Mouse (Mus musculus): ENCODE data around the gene Cops4. TPM values are rescaled to one million over a fixed set of nuclear protein-coding genes. Genes with fewer than 3 reads are reported as not detected.

Cops4 gene
- polyA plus RNA-seq, 1 experiment from 2014 or later: 182 TPM

DNA sequence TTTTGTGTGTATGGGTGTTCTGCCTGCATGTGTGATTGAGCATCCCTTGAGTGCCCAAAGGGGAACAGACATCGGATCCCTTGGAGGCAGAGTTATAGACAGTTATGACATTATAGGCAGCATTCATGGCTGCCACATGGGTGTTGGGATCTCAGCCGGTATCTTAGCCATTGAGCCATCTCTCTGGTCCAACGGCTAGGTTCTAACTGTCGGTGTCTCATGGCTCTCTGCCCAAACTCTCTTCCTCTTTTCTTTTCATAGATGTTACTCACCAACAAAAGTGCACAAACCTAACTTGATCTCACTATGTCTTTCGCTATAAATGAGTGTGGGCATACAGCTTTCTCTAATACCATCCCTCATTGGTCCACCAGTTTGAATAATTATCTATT, 64.3 kb downstream of the Cops4 start:
- Histone ChIP-seq H3K27ac (no peak overlapping the region), H3K4me1 (no peaks in the 10 kb centered on the region), H3K4me3 (no peak overlapping the region), H3K27me3 (no peaks in the 10 kb centered on the region), H3K9me3 (no peaks in the 10 kb centered on the region), H3K9ac (no peak overlapping the region), H3K4me2 (no peak overlapping the region), H3K36me3 (no peaks in the 10 kb centered on the region)
- ATAC-seq (ENCODE audit: insufficient number of reproducible peaks, low FRiP score, low TSS enrichment, low read depth): no peak
- 87% methylated on average over 5 of the region's 5 CpGs for WGBS

DNA sequence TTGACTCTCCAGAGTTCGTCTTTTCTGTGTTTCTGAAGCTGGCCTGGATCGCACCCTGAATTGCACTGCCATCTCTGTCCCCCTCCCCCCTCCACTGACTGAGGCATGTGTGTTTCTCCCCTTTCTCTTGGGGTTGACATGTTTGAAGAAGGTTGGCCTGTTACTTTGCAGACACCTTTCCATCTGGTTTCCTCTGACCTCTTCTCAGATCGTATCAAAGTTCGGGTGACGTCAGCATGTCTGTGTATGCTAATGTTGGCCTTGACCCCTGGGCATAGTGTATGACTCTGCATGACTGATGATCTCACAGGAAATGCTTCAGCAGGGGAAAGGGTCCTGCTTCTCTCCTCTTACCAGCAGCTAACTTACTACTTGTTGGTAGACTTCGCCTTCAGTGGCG, 65.0 kb downstream of the Cops4 start:
- Histone ChIP-seq H3K9me3 (no peaks in the 10 kb centered on the region), H3K4me2 (no peak overlapping the region), H3K36me3 (no peaks in the 10 kb centered on the region), H3K9ac (no peak overlapping the region), H3K27ac (no peak overlapping the region), H3K27me3 (no peaks in the 10 kb centered on the region), H3K4me1 (no peaks in the 10 kb centered on the region), H3K4me3 (no peak overlapping the region)
- ATAC-seq (ENCODE audit: insufficient number of reproducible peaks, low FRiP score, low TSS enrichment, low read depth): no peak
- WGBS: 88% methylated on average over 7 of the region's 7 CpGs

DNA sequence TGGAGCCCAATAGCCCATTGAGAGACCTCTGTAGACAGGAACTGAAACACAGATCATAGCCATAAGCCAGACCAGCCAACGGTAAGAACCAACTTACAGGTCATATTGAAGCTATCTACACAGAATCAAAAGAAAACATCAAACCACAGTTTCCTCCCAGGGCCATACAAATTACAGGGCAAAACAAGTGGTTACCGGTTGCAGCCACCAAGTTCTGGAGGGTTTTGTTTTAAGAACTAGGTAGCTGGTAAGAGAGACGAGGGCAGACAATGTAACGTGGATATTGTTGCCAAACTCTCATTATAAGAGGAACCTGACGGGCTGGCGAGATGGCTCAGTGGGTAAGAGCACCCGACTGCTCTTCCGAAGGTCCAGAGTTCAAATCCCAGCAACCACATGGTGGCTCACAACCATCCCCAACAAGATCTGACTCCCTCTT, 67.1 kb downstream of the Cops4 start:
- no peak overlapping the region for H3K27ac ChIP-seq
- 84% methylated on average over 8 of the region's 8 CpGs for WGBS
- H3K9ac ChIP-seq: no peak overlapping the region
- no peaks in the 10 kb centered on the region for H3K9me3 ChIP-seq
- no peaks in the 10 kb centered on the region for H3K36me3 ChIP-seq
- H3K27me3 ChIP-seq: no peaks in the 10 kb centered on the region
- no peak overlapping the region for H3K4me3 ChIP-seq
- no peaks in the 10 kb centered on the region for H3K4me1 ChIP-seq
- no peak for ATAC-seq (ENCODE audit: insufficient number of reproducible peaks, low FRiP score, low TSS enrichment, low read depth)
- H3K4me2 ChIP-seq: no peak overlapping the region

DNA sequence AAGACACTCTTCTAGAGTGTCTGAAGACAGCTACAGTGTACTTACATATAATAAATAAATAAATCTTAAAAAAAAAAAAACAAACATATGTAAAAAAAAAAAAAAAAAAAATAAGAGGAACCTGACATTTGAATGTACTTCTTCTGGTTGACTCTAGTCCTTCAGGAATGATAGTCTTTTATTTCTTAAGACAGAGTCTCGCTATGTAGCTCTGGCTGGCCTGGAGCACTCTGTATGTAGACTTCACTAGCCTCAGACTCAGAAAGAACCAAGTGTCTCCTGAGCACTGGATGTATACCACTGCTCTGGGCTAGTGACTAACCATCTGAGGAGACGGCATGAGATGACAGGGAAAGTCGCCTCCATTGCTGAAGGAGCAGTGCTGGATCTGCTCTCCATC, 67.5 kb downstream of the Cops4 start:
- Histone ChIP-seq H3K9me3 (no peaks in the 10 kb centered on the region), H3K9ac (no peak overlapping the region), H3K27me3 (no peaks in the 10 kb centered on the region), H3K4me3 (no peak overlapping the region), H3K4me2 (no peak overlapping the region), H3K36me3 (no peaks in the 10 kb centered on the region), H3K4me1 (no peaks in the 10 kb centered on the region), H3K27ac (no peak overlapping the region)
- 82% methylated on average over 3 of the region's 3 CpGs for WGBS
- no peak for ATAC-seq (ENCODE audit: insufficient number of reproducible peaks, low FRiP score, low TSS enrichment, low read depth)

DNA sequence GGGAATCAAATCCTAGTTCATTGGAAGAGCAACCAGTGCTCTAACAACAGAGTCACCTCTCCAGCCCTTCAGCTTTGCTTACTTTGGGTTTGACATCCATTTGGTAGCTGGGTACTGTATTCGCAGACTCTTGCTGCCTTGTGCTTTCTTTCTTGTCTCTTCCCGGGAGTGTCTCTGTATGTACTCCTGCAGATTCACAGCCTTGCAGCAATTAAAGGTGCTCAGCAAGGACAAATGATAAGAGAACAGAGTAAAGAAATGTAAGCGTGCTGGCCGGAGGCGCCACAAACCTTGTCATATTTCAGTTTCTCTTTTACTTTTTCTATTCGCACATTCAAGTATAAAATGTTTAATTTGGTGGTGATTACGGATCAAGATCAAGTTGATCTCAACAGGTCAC, 69.0 kb downstream of the Cops4 start:
- no peaks in the 10 kb centered on the region for H3K36me3 ChIP-seq
- no peaks in the 10 kb centered on the region for H3K27me3 ChIP-seq
- 91% methylated on average over 7 of the region's 7 CpGs for WGBS
- no peak for ATAC-seq (ENCODE audit: insufficient number of reproducible peaks, low FRiP score, low TSS enrichment, low read depth)
- H3K4me3 ChIP-seq: no peak overlapping the region
- H3K4me1 ChIP-seq: no peaks in the 10 kb centered on the region
- H3K4me2 ChIP-seq: no peak overlapping the region
- H3K9ac ChIP-seq: no peak overlapping the region
- no peaks in the 10 kb centered on the region for H3K9me3 ChIP-seq
- H3K27ac ChIP-seq: no peak overlapping the region

DNA sequence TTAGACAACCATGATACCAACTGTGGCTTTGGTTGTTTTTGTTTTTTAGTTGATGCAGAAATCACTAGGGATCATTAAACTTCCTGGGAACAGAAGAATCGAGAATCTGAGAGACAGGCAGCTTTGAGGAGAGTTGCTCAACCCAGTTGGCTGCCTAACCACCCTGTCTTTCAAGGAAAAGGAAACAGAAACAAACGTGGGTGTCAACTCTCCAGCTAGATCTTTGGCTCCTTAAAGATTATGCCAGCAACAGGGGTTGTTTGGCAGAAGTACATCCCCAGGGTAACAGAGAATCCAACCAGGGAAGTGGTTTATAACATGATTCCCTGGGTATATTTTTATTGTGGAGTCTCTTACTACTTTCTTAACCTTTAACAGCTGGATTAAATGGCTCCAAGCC, 69.5 kb downstream of the Cops4 start:
- Histone ChIP-seq H3K9ac (no peak overlapping the region), H3K4me3 (no peak overlapping the region), H3K4me2 (no peak overlapping the region), H3K27me3 (no peaks in the 10 kb centered on the region), H3K9me3 (no peaks in the 10 kb centered on the region), H3K27ac (no peak overlapping the region), H3K36me3 (no peaks in the 10 kb centered on the region), H3K4me1 (no peaks in the 10 kb centered on the region)
- WGBS: 39% methylated on average over 2 of the region's 2 CpGs
- ATAC-seq (ENCODE audit: insufficient number of reproducible peaks, low FRiP score, low TSS enrichment, low read depth): no peak

DNA sequence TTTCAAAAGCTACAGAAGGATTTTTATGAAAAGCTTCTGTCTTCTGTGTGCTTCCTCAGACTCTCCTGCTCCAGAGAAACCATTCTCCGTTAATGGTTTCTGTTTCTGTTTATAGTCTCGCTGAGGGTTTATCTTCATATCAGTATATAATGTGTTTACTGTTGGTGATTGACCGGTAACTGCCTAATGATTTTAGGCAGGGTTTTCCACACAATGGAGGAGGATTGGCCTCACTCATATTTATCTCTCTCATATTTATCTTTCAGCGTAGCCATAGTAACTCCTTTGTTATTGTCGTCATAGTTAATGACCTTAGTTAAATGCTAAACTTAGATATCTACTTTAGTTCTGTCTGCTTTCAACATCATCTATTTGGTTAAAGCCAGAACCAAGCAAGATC, 72.4 kb downstream of the Cops4 start:
- no peaks in the 10 kb centered on the region for H3K4me1 ChIP-seq
- no peak overlapping the region for H3K4me2 ChIP-seq
- 82% methylated on average over 5 of the region's 5 CpGs for WGBS
- no peak overlapping the region for H3K4me3 ChIP-seq
- no peak for ATAC-seq (ENCODE audit: insufficient number of reproducible peaks, low FRiP score, low TSS enrichment, low read depth)
- H3K9me3 ChIP-seq: 0 out of 2 replicates have a peak, but pooled peaks cover 3% of the 10 kb centered on the region
- H3K27me3 ChIP-seq: no peaks in the 10 kb centered on the region
- no peak overlapping the region for H3K9ac ChIP-seq
- H3K27ac ChIP-seq: no peak overlapping the region
- no peaks in the 10 kb centered on the region for H3K36me3 ChIP-seq

DNA sequence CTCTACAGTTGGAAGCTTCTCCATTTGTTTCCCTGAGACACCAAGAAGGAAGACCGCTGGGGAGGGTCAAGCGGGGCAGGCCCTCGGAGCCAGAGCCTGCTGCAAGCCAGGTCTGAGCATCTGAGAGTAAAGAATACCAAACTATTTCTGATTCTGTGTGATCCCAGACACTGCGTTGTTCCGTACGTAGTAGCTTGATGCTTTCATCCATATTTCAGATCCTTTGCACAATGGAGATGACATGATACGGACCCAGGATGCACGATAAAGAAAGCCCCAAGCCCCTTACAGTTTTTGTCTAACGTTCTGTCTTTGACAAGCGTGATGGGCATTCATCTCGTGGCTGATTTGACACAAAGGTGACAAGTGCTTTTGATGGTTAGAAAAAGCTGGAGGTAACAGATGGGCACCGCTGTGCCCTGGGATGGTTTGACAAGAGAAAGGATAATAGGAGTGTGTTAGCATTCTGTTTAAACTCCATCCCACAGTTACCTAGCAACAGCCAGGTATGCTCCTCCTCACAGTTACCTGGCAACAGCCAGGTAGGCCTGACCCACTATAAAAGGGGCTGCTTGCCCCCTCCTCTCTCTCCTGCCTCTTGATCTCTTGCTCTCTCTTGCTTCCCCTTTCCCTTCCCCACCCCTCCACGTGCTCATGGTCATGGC, 76.8 kb downstream of the Cops4 start:
- 90% methylated on average over 13 of the region's 13 CpGs for WGBS
- H3K36me3 ChIP-seq: no peaks in the 10 kb centered on the region
- no peaks in the 10 kb centered on the region for H3K27me3 ChIP-seq
- H3K4me1 ChIP-seq: no peaks in the 10 kb centered on the region
- H3K27ac ChIP-seq: no peak overlapping the region
- no peak overlapping the region for H3K4me3 ChIP-seq
- H3K9ac ChIP-seq: no peak overlapping the region
- H3K9me3 ChIP-seq: 0 out of 2 replicates have a peak, but pooled peaks cover 3% of the 10 kb centered on the region
- no peak for ATAC-seq (ENCODE audit: insufficient number of reproducible peaks, low FRiP score, low TSS enrichment, low read depth)
- no peak overlapping the region for H3K4me2 ChIP-seq

DNA sequence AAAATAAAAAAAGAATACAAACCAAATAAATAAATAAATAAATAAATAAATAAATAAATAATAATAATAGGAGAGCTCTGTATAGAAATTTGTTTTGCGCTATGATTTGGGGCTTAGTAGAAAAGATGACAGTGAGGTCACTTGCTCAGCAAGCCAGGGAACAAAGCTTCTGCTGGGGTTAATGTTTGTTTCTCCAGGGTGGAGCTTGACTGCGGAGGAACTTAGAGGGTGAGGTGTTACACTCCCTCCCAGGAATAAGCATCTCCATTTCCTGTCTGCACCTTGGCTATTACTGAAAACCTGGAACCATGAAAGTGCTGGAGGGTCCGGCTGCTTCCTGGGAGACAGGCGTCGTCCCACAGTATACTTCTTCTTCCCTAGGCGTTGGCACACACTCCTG, 77.9 kb downstream of the Cops4 start:
- H3K9ac ChIP-seq: no peak overlapping the region
- H3K27ac ChIP-seq: no peak overlapping the region
- H3K4me1 ChIP-seq: no peaks in the 10 kb centered on the region
- H3K27me3 ChIP-seq: no peaks in the 10 kb centered on the region
- no peak overlapping the region for H3K4me2 ChIP-seq
- 0 out of 2 replicates have a peak, but pooled peaks cover 3% of the 10 kb centered on the region for H3K9me3 ChIP-seq
- ATAC-seq (ENCODE audit: insufficient number of reproducible peaks, low FRiP score, low TSS enrichment, low read depth): no peak
- no peaks in the 10 kb centered on the region for H3K36me3 ChIP-seq
- no peak overlapping the region for H3K4me3 ChIP-seq
- WGBS: 87% methylated on average over 6 of the region's 6 CpGs

Small RNA genes lying within 50 kb of the gene (microRNA-seq; reads per million reads assigned to microRNA genes)
- not detected for gene Gm23222

Other genes starting within 250 kb of the Cops4 start
- 266 TPM in 2 replicates for gene Sec31a, start 102.1 kb upstream of the Cops4 start, polyA plus RNA-seq (2015; fragmentation: Nextera tagmentation; extraction: Ambion mirVana)
- gene Lin54, start 17.7 kb upstream of the Cops4 start, polyA plus RNA-seq (2015; fragmentation: Nextera tagmentation; extraction: Ambion mirVana): 9.2 and 10.6 TPM in 2 replicates
- gene Plac8, start 53.9 kb downstream of the Cops4 start, polyA plus RNA-seq (2015; fragmentation: Nextera tagmentation; extraction: Ambion mirVana): 5.3 and 8.3 TPM in 2 replicates
- 40.7 and 48.0 TPM in 2 replicates for gene Coq2, start 156.8 kb downstream of the Cops4 start, polyA plus RNA-seq (2015; fragmentation: Nextera tagmentation; extraction: Ambion mirVana)
- gene Hpse, start 201.4 kb downstream of the Cops4 start, polyA plus RNA-seq (2015; fragmentation: Nextera tagmentation; extraction: Ambion mirVana): 5.8 and 6.1 TPM in 2 replicates